Mouse (Mus musculus) liver, adult 2 months (tissue): ENCODE measurements around the gene B3gnt8.

Experiments used
- CTCF ChIP-seq: fragments of 200-500 bp; IDR thresholded peaks from 2 replicates; pipeline ENCODE4 v1.5.1; 2011; ENCODE audit warnings: low read depth, low read length, control low read depth
- POLR2A ChIP-seq: fragments of 200-500 bp; IDR thresholded peaks from 2 replicates; pipeline ENCODE4 v1.6.1; 2011; ENCODE audit warnings: low read length, control low read depth; ENCODE audit not compliant: insufficient read depth; ENCODE audit errors: extremely low read depth

- TF ChIP-seq CTCF (no peak), POLR2A (no peak)
Observed at GRCm38 (mm10) chr7:25615706-25616011, 10.8 kb upstream of the B3gnt8 start, which contains the start of gene Erich4.
